Mouse (Mus musculus) embryonic facial prominence, embryonic 14.5 days (tissue): ENCODE measurements at regions not wholly inside any gene's neighbourhood (a gene's known extent, or its start where the extent isn't known, plus 50 kb on each side); places are given as distances from the start of the nearest gene placed in this dataset.

ENCODE experiments used
- ATAC-seq: fragments of 200-750 bp; cut with Nextera tagmentation; 2 replicates; pipeline ENCODE4 v1.8.0; 2017; ENCODE audit warnings: low read depth, moderate number of reproducible peaks, moderate TSS enrichment
- DNase-seq: peaks from one replicate; pipeline ENCODE4 v3.0.0-alpha.2; 2015; ENCODE audit warnings: low spot score
- H3K27ac ChIP-seq: fragments of 300-500 bp; sonication (generic); replicated peaks from 2 replicates; pipeline ENCODE4 v1.5.1; 2014; ENCODE audit warnings: low read depth, mild to moderate bottlenecking, low read length, moderate library complexity
- H3K27me3 ChIP-seq: fragments of 300-500 bp; sonication (generic); replicated peaks from 2 replicates; pipeline ENCODE4 v1.6.1; 2014; ENCODE audit warnings: low read length; ENCODE audit not compliant: control insufficient read depth, insufficient read depth
- H3K36me3 ChIP-seq: fragments of 300-500 bp; sonication (generic); 2 replicates; pipeline ENCODE4 v1.6.1; 2014; ENCODE audit warnings: low read length, mixed read lengths; ENCODE audit not compliant: control insufficient read depth, insufficient read depth
- H3K4me1 ChIP-seq: fragments of 300-500 bp; sonication (generic); 2 replicates; pipeline ENCODE4 v1.6.1; 2014; ENCODE audit warnings: antibody characterized with exemption, low read length; ENCODE audit not compliant: control insufficient read depth, insufficient read depth
- H3K4me2 ChIP-seq: fragments of 300-500 bp; sonication (generic); 2 replicates; pipeline ENCODE4 v1.6.1; 2014; ENCODE audit warnings: low read depth, mild to moderate bottlenecking, low read length, moderate library complexity, mixed read lengths
- H3K4me3 ChIP-seq: fragments of 300-500 bp; sonication (generic); 2 replicates; pipeline ENCODE4 v1.5.1; 2014; ENCODE audit warnings: low read depth, mild to moderate bottlenecking, low read length
- H3K9ac ChIP-seq: fragments of 300-500 bp; sonication (generic); 2 replicates; pipeline ENCODE4 v1.6.1; 2014; ENCODE audit warnings: low read depth, mild to moderate bottlenecking, low read length, moderate library complexity, mixed read lengths
- H3K9me3 ChIP-seq: fragments of 300-500 bp; sonication (generic); 2 replicates; pipeline ENCODE4 v1.6.1; 2016; ENCODE audit warnings: low read length; ENCODE audit not compliant: control insufficient read depth
- WGBS: fragments of 180-500 bp; shearing (Covaris S2); extraction: QIAGEN DNeasy Blood & Tissue Kit; methylation state at CpG from one replicate; pipeline ENCODE4 v1.1.7; 2014; 5-methylcytosine and 5-hydroxymethylcytosine counted together

DNA sequence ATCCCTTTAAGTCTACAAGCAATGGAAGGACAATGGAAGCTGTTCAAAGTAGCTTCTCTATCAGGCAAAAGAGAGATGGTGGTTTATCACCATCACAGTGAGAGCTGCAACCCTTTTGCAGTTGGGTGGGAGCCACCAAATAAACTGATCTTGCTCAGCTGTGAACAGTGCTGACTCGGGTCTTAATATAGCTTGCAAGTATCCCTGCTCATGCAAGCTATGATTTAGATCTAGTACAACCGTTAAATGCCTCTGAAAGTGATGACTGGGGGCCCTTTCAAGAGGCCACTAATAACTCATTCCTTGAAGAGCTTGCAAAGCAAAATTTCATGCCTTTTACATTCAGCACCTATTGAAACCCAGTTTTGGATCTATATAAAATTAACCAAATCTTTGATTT lies 1154.5 kb upstream of the Lrrtm3 start:
- Histone ChIP-seq H3K27me3 (no peaks in the 10 kb centered on the region), H3K9ac (no peak overlapping the region), H3K27ac (no peak overlapping the region), H3K9me3 (no peaks in the 10 kb centered on the region), H3K4me3 (no peak overlapping the region), H3K36me3 (no peaks in the 10 kb centered on the region), H3K4me1 (no peaks in the 10 kb centered on the region), H3K4me2 (no peak overlapping the region)
- 66% methylated on average over 2 of the region's 2 CpGs for WGBS
- no peak for DNase-seq
- no peak for ATAC-seq

DNA sequence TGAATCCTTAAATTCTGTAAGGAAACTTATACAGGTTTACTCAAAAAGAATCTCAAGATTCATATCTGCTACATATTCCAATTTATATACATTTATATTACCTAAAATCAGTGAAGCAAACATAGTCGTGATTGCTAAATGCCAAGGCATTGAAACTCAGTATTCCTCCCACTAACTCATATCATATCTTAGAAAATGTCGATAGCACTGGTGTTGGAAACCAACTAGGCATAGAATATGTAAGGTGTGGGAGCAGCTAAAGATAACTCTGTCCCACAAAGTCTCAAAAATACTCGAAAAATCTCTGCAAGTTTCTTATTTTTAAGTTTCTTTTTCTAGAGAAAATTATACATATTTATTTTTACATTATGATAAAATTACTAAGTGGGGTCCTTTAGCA lies 1134.1 kb upstream of the Lrrtm3 start:
- no peak overlapping the region for H3K4me2 ChIP-seq
- 68% methylated on average over 3 of the region's 3 CpGs for WGBS
- H3K27ac ChIP-seq, result no peak overlapping the region
- no peaks in the 10 kb centered on the region for H3K4me1 ChIP-seq
- no peaks in the 10 kb centered on the region for H3K27me3 ChIP-seq
- no peaks in the 10 kb centered on the region for H3K36me3 ChIP-seq
- H3K4me3 ChIP-seq, result no peak overlapping the region
- no peaks in the 10 kb centered on the region for H3K9me3 ChIP-seq
- ATAC-seq (no peak), DNase-seq (no peak)
- H3K9ac ChIP-seq, result no peak overlapping the region

DNA sequence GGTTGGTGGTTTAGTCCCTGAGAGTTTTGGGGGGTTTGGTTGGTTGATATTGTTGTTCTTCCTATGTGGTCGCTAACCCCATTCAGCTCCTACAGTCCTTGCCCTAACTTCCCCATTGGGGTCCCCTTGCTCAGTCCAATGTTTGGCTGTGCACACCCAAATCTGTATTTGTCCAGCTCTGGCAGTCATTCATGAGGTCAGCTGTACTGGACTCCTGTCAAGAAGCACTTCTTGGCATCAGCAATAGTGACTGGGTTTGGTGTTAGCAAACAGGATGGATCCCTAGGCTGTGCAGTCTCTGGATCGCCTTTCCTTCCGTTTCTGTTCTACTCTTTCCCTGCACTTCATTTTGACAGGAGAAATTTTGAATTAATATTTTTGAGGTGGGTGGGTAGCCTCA lies 1131.1 kb upstream of the Lrrtm3 start:
- no peak overlapping the region for H3K9ac ChIP-seq
- H3K9me3 ChIP-seq, result no peaks in the 10 kb centered on the region
- H3K4me1 ChIP-seq, result no peaks in the 10 kb centered on the region
- H3K4me2 ChIP-seq, result no peak overlapping the region
- ATAC-seq (no peak), DNase-seq (no peak)
- no peaks in the 10 kb centered on the region for H3K36me3 ChIP-seq
- WGBS, result 94% methylated on average over 3 of the region's 3 CpGs
- H3K4me3 ChIP-seq, result no peak overlapping the region
- H3K27ac ChIP-seq, result no peak overlapping the region
- H3K27me3 ChIP-seq, result no peaks in the 10 kb centered on the region

DNA sequence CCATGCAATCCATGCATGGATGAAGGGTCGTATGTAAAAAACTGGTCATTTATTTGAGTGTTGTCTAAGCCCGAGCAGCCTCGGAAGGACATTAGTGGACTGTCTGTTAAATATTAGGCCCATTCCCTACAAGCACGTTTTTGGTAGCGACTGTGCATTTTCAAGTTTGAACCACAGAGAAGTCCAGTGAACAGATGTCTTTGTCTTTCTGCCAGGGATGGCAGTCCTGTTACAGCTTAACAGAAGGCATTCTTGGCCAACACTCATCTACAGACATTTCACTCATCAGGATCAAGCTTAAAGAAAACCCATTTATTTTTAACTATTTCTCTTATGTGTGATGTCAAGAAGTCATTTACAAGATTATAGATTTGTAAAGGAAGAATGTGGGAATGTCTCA lies 1129.2 kb upstream of the Lrrtm3 start:
- Histone ChIP-seq H3K4me1 (no peaks in the 10 kb centered on the region), H3K9ac (no peak overlapping the region), H3K4me3 (no peak overlapping the region), H3K9me3 (no peaks in the 10 kb centered on the region), H3K4me2 (no peak overlapping the region), H3K27ac (no peak overlapping the region), H3K27me3 (no peaks in the 10 kb centered on the region), H3K36me3 (no peaks in the 10 kb centered on the region)
- no peak for DNase-seq
- no peak for ATAC-seq
- 85% methylated on average over 5 of the region's 5 CpGs for WGBS

DNA sequence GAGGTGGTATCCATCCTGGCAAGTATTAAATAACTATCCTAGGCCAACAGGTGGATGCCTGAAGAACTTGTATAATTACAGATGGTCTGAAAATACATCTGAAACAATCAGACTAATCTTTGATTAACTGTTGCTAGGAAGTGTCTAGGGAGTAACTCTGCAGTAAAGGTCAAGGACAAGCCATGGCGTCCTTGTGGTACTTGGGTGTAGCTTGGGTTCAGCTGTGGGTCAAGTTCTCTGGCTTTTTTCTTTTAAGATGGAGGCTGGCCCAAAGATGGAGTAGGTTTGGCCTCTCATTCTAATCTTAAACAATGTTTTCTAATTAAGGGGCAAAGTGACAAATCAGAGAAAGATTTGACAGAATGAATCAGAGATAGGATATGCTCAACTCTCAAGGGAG lies 1126.1 kb upstream of the Lrrtm3 start:
- no peaks in the 10 kb centered on the region for H3K9me3 ChIP-seq
- ATAC-seq (no peak), DNase-seq (no peak)
- H3K9ac ChIP-seq, result no peak overlapping the region
- no peak overlapping the region for H3K27ac ChIP-seq
- no peak overlapping the region for H3K4me3 ChIP-seq
- H3K27me3 ChIP-seq, result no peaks in the 10 kb centered on the region
- H3K4me2 ChIP-seq, result no peak overlapping the region
- no peaks in the 10 kb centered on the region for H3K36me3 ChIP-seq
- WGBS, result 79% methylated on average over 1 of the region's 1 CpGs
- H3K4me1 ChIP-seq, result no peaks in the 10 kb centered on the region

DNA sequence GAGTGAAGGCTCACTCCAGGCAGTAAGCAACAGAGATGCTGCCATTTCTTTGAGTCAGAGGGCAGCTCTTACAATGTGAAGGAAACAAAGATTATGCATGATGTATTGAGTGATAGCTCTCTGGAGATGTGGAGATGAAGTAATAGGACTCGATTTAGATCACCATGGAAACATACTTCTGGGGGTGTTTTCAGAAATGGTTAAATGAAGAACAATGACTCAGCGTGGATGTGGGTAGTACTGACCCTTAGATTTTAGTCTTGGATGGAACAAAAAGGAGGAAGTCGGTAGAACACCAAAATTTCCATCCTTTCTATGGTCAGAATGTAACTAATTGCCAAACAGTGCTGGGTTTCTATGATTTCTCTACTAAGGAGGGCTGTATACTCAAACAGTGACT lies 1125.1 kb upstream of the Lrrtm3 start:
- Histone ChIP-seq H3K4me1 (no peaks in the 10 kb centered on the region), H3K9me3 (no peaks in the 10 kb centered on the region), H3K27me3 (no peaks in the 10 kb centered on the region), H3K4me2 (no peak overlapping the region), H3K27ac (no peak overlapping the region), H3K9ac (no peak overlapping the region), H3K36me3 (no peaks in the 10 kb centered on the region), H3K4me3 (no peak overlapping the region)
- no peak for ATAC-seq
- WGBS, result 73% methylated on average over 3 of the region's 3 CpGs
- DNase-seq, result no peak

DNA sequence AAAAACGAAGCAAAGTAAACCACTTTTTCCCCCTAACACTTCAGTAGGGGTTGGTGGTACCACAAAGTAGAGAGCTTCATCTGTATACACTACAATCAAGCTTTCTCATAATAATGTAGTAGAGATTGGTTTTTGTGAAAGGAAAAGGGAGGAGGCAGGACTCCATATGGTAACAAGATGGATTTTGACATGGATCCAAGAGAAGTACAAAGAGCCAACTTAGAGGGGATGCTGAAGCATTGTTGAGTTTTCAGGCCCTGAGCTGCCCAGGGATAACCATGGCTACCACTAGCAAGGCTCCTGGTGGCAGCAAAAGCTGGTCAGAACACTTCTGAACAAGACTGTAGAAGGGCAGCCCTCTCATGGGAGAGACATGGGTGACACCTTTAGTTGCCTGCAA lies 1093.6 kb upstream of the Lrrtm3 start:
- no peaks in the 10 kb centered on the region for H3K27me3 ChIP-seq
- 53% methylated on average over 1 of the region's 1 CpGs for WGBS

DNA sequence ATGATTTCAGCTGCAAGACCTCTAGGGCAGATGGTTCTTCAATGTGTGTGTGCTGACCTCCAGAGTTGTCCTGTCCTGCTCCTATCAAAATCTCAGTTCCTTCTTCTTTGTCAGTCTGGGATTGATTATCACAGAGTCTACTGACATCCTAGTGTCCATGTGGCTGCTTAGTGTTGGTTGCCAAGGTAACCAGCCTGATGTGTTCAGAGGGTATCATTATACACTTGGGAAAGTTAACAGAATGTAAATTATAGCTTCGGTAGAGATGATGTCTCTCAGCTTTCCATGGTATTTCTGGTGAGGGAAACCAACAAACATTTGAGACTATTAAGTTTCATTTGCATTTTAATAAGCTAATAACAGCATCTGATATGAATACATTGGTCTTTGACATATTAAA lies 1092.5 kb upstream of the Lrrtm3 start:
- no peak overlapping the region for H3K27ac ChIP-seq
- 45% methylated on average over 1 of the region's 1 CpGs for WGBS
- H3K36me3 ChIP-seq, result no peaks in the 10 kb centered on the region
- H3K4me2 ChIP-seq, result no peak overlapping the region
- ATAC-seq, result no peak
- no peak overlapping the region for H3K9ac ChIP-seq
- H3K27me3 ChIP-seq, result no peaks in the 10 kb centered on the region
- H3K4me3 ChIP-seq, result no peak overlapping the region
- DNase-seq, result peak; percentile 40
- no peaks in the 10 kb centered on the region for H3K4me1 ChIP-seq
- no peaks in the 10 kb centered on the region for H3K9me3 ChIP-seq

More for the DNA sequence above, 1093.6 kb upstream of the Lrrtm3 start:
- H3K4me3 ChIP-seq, result no peak overlapping the region
- H3K9ac ChIP-seq, result no peak overlapping the region
- no peaks in the 10 kb centered on the region for H3K9me3 ChIP-seq
- no peak overlapping the region for H3K27ac ChIP-seq
- DNase-seq (no peak), ATAC-seq (no peak)
- H3K4me1 ChIP-seq, result no peaks in the 10 kb centered on the region
- H3K36me3 ChIP-seq, result no peaks in the 10 kb centered on the region
- H3K4me2 ChIP-seq, result no peak overlapping the region

DNA sequence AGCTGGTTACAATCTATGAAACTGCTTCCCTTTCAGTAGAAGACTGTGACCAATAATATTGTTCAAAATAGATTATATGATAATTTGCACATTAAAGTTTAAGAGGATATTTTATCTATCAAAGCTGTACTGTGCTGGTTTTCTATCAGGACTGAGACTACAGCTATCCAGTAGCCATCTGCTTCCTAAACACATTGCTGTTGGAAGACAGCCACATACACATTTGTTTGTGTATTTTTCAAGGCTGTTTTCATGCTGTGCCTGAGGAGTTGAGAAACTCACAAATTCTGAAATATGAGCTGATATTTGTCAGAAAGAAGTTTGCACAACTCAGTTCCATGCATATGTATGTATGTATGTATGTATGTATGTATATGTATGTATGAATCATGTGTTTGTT lies 1089.0 kb upstream of the Lrrtm3 start:
- Histone ChIP-seq H3K36me3 (no peaks in the 10 kb centered on the region), H3K4me1 (no peaks in the 10 kb centered on the region), H3K4me2 (no peak overlapping the region), H3K27ac (no peak overlapping the region), H3K9ac (no peak overlapping the region), H3K27me3 (no peaks in the 10 kb centered on the region), H3K4me3 (no peak overlapping the region), H3K9me3 (no peaks in the 10 kb centered on the region)
- ATAC-seq (no peak), DNase-seq (no peak)
